Mouse (Mus musculus): ENCODE measurements around the gene Caprin2.

GRCm38 (mm10) chr6:148816751-148817150 is 79.3 kb downstream of the Caprin2 start:
- TF ChIP-seq CTCF (IDR thresholded peaks at IDR 0.05; ENCODE audit: extremely low read depth, insufficient read depth, low read length) (no peak), POLR2A (IDR thresholded peaks at IDR 0.05; ENCODE audit: extremely low read depth, insufficient read depth, low read length) (no peak)

Data from cortical plate, adult 2 months (tissue).